In the genomic region with DNA sequence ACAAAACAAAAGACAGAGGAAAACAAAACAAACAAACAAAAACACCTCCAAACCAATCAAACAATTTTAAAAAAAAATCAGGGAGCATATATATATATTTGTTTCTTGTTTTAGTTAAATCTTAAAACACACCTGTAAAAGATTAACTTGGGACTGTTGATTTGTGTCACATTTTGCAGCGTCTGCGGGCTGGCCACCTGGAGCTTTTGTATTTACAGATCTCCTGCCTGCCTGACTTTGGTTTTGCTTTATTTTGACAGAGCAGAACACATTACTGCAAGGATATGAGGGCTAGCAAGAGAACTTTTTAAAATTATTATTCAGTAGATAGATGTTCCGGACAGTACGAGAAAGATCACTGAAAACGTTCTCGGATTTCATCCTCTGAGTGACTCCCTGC, we compare ENCODE assay signal across 10 mouse cellular contexts. TPM values are rescaled to one million over a fixed set of nuclear protein-coding genes. Genes with fewer than 3 reads are reported as not detected.
DNase-seq lines count a peak whose midpoint lies in the region; ATAC-seq lines count a peak whose summit lies in the region.
"Had no signal": no experiment of that assay in that cellular context is flagged by ENCODE, and none has a peak within 500 bp of the region (broad histone marks: within the 10 kb centered on the region; RNA-seq: fewer than 3 reads in every experiment).

No protein-coding gene starts in this region.

- H3K27ac ChIP-seq in heart, embryonic 12.5 days (ENCODE audit: poor library complexity, severe bottlenecking): peak overlapping the region; percentile 97
- H3K27ac ChIP-seq in midbrain, embryonic 11.5 days (ENCODE audit: low read depth, low read length): no peak overlapping the region
- no peak overlapping the region for H3K27ac ChIP-seq in midbrain, embryonic 13.5 days
- H3K27ac ChIP-seq in limb, embryonic 10.5 days: peak overlapping the region; percentile 96
- peak overlapping the region; percentile 91 for H3K27ac ChIP-seq in stomach, embryonic 15.5 days

- DNase-seq in heart, adult 18-20 months: no peak
- DNase-seq in midbrain, embryonic 11.5 days (ENCODE audit: low spot score, missing footprints): no peak
- DNase-seq in limb, embryonic 10.5 days (ENCODE audit: low spot score): no peak
- no peak for DNase-seq in embryo, embryonic 11 days
- no peak for DNase-seq in left cerebral cortex, postnatal 10 days (ENCODE audit: extremely low spot score in 1 of 2, low spot score in 2 of 2)
- DNase-seq: thymus, adult 2 months had no signal

- no peak overlapping the region for H3K4me3 ChIP-seq in heart, embryonic 12.5 days
- H3K4me3 ChIP-seq in midbrain, embryonic 11.5 days (ENCODE audit: low read depth, low read length): no peak overlapping the region
- no peak overlapping the region for H3K4me3 ChIP-seq in midbrain, embryonic 13.5 days (replicated peaks)
- peak overlapping the region; percentile 33 for H3K4me3 ChIP-seq in limb, embryonic 10.5 days
- H3K4me3 ChIP-seq in stomach, embryonic 15.5 days (replicated peaks): no peak overlapping the region

- 23% methylated on average over 6 of the region's 6 CpGs for WGBS in heart, embryonic 12.5 days
- WGBS in midbrain, embryonic 11.5 days: 11% methylated on average over 6 of the region's 6 CpGs
- WGBS in midbrain, embryonic 13.5 days: 27% methylated on average over 6 of the region's 6 CpGs
- 3% methylated on average over 6 of the region's 6 CpGs for WGBS in limb, embryonic 10.5 days
- 27% methylated on average over 6 of the region's 6 CpGs for WGBS in stomach, embryonic 15.5 days

- no peak for ATAC-seq in heart, embryonic 12.5 days (ENCODE audit: insufficient number of reproducible peaks, low FRiP score)
- ATAC-seq in midbrain, embryonic 11.5 days (ENCODE audit: low FRiP score): no peak
- ATAC-seq in midbrain, embryonic 13.5 days: no peak
- ATAC-seq in stomach, embryonic 15.5 days (ENCODE audit: insufficient read depth, low FRiP score, low read depth): no peak
- ATAC-seq: CD4-positive, CD25-positive, alpha-beta regulatory T cell, adult 4 months had no signal

- H3K9ac ChIP-seq in heart, embryonic 12.5 days: peak overlapping the region; percentile 67
- peak overlapping the region; percentile 33; the same call in 1 of the 2 replicates for H3K9ac ChIP-seq in midbrain, embryonic 11.5 days (ENCODE audit: low read length)
- no peak overlapping the region for H3K9ac ChIP-seq in midbrain, embryonic 13.5 days (replicated peaks)
- H3K9ac ChIP-seq in stomach, embryonic 15.5 days: no peak overlapping the region

- 0 out of 2 replicates have a peak overlapping the region, but pooled peaks have one; percentile 10 for H3K4me2 ChIP-seq in heart, embryonic 12.5 days
- H3K4me2 ChIP-seq in midbrain, embryonic 11.5 days: no peak overlapping the region
- H3K4me2 ChIP-seq in midbrain, embryonic 13.5 days (replicated peaks): no peak overlapping the region
- peak overlapping the region; percentile 29; the same call in 1 of the 2 replicates for H3K4me2 ChIP-seq in stomach, embryonic 15.5 days

- H3K36me3 ChIP-seq in heart, embryonic 12.5 days: no peaks in the 10 kb centered on the region
- no peaks in the 10 kb centered on the region for H3K36me3 ChIP-seq in midbrain, embryonic 11.5 days (ENCODE audit: control insufficient read depth, insufficient read depth, low read length)
- H3K36me3 ChIP-seq in midbrain, embryonic 13.5 days: no peaks in the 10 kb centered on the region
- no peaks in the 10 kb centered on the region for H3K36me3 ChIP-seq in limb, embryonic 10.5 days
- no peaks in the 10 kb centered on the region for H3K36me3 ChIP-seq in stomach, embryonic 15.5 days

- intact Hi-C loops in left cerebral cortex, postnatal 10 days (cut with DNase I): no loop called here

- peaks cover 74% of the 10 kb centered on the region for H3K4me1 ChIP-seq in heart, embryonic 12.5 days (replicated peaks)
- peaks cover 52% of the 10 kb centered on the region for H3K4me1 ChIP-seq in midbrain, embryonic 11.5 days (ENCODE audit: control insufficient read depth, insufficient read depth, low read length)
- peaks cover 49% of the 10 kb centered on the region for H3K4me1 ChIP-seq in midbrain, embryonic 13.5 days (replicated peaks)
- H3K4me1 ChIP-seq in limb, embryonic 10.5 days: peaks cover 94% of the 10 kb centered on the region
- peaks cover 53% of the 10 kb centered on the region for H3K4me1 ChIP-seq in stomach, embryonic 15.5 days

- H3K27me3 ChIP-seq in heart, embryonic 12.5 days (replicated peaks): no peaks in the 10 kb centered on the region
- no peaks in the 10 kb centered on the region for H3K27me3 ChIP-seq in midbrain, embryonic 11.5 days (ENCODE audit: control insufficient read depth, insufficient read depth, low read length)
- no peaks in the 10 kb centered on the region for H3K27me3 ChIP-seq in midbrain, embryonic 13.5 days
- H3K27me3 ChIP-seq in limb, embryonic 10.5 days (ENCODE audit: low read depth, poor library complexity, severe bottlenecking): no peaks in the 10 kb centered on the region
- H3K27me3 ChIP-seq in stomach, embryonic 15.5 days (replicated peaks): no peaks in the 10 kb centered on the region

- H3K9me3 ChIP-seq in heart, embryonic 12.5 days (replicated peaks): no peaks in the 10 kb centered on the region
- H3K9me3 ChIP-seq in midbrain, embryonic 11.5 days (ENCODE audit: control insufficient read depth, low read length): no peaks in the 10 kb centered on the region
- no peaks in the 10 kb centered on the region for H3K9me3 ChIP-seq in midbrain, embryonic 13.5 days
- H3K9me3 ChIP-seq in limb, embryonic 10.5 days (replicated peaks): no peaks in the 10 kb centered on the region
- no peaks in the 10 kb centered on the region for H3K9me3 ChIP-seq in stomach, embryonic 15.5 days

RNA-seq across cellular contexts. Expression of a gene that starts 22.8 kb away (rescaled TPM):
- polyA plus RNA-seq in heart, embryonic 12.5 days (2016; fragmentation: Nextera tagmentation; extraction: Ambion mirVana): 76.7 and 77.8 TPM in 2 replicates
- total RNA-seq in heart, adult 18-20 months (2021): under 1 TPM; 0.44 to 0.62 TPM
- 99.1 and 109 TPM in 2 replicates for polyA plus RNA-seq in midbrain, embryonic 11.5 days (2014; fragmentation: Nextera tagmentation; extraction: Ambion mirVana)
- 23.6 and 26.2 TPM in 2 replicates for polyA plus RNA-seq in midbrain, embryonic 13.5 days (2015; fragmentation: Nextera tagmentation; extraction: Ambion mirVana)
- polyA plus RNA-seq in limb, embryonic 10.5 days (2016; fragmentation: Nextera tagmentation; extraction: Ambion mirVana): 101 and 110 TPM in 2 replicates
- 54.1 and 54.4 TPM in 2 replicates for polyA plus RNA-seq in stomach, embryonic 15.5 days (2015; fragmentation: Nextera tagmentation; extraction: Ambion mirVana)
- 1 to 10 TPM; 1.8 to 1.9 TPM for total RNA-seq in left cerebral cortex, postnatal 10 days (2021)

Comparison
In these comparisons a context has a peak if more than half of its experiments do, and no peak if none do; other contexts are left out.
1. H3K9ac ChIP-seq: peak in heart, embryonic 12.5 days (single experiment) and midbrain, embryonic 11.5 days (single experiment); none in midbrain, embryonic 13.5 days (single experiment) and stomach, embryonic 15.5 days (single experiment).
2. H3K27ac ChIP-seq: peak in heart, embryonic 12.5 days (single experiment), limb, embryonic 10.5 days (single experiment) and stomach, embryonic 15.5 days (single experiment); none in midbrain, embryonic 11.5 days (single experiment) and midbrain, embryonic 13.5 days (single experiment).
3. H3K4me2 ChIP-seq: peak in heart, embryonic 12.5 days (single experiment) and stomach, embryonic 15.5 days (single experiment); none in midbrain, embryonic 11.5 days (single experiment) and midbrain, embryonic 13.5 days (single experiment).